Mouse (Mus musculus) spleen, embryonic (tissue): ENCODE measurements around the gene Clybl.

Experiments used
- CTCF ChIA-PET: fragments of 350-600 bp; sonication (Branson Sonifier 250); formaldehyde crosslinking; loops from one replicate; lab custom pipeline; 2022; lab: Charles Lee

Clybl gene

DNA sequence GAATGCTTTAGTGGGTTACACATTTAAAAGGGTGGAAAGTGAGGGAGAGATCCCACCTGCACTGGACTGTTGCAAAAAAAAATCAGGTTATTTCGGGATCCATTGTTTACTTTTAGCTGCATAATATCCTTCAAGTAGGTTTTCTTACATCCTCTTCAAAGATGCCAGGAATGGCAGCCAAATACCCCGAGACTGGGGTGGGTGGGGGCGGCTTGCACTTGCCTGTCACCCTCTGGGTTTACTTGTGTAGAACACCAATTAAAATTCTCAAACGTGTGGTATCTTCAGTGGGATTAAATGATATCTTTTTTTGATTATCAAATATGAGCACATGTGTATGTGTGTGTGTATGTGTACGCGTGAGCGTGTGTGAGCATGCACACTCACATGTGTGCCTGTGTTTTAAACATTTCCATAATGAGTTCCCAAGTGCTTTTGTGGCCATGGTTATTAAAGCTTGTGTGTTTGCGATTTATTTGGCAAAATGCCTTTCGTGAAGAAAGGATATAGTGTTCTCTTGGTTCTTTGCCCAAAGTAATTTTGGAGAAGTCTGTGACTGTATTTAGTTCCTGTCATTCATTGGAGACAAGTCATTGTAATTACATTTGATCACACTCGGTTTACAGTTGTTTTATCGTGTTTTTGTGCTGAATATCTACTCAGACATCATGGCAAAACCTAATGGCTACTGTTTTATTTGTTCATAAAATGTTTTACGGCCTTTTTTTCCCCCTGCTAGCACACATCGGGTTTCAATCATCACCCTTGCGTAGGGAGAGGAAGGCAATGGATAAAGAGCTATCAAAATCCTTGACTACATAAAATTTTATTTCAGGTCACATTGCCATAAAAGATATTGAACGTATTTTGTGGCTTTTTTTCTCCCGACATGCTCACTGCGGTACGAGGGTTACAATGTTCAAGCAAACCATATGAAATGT is 65.7 kb downstream of the Clybl start:
- CTCF ChIA-PET: no interaction called here

DNA sequence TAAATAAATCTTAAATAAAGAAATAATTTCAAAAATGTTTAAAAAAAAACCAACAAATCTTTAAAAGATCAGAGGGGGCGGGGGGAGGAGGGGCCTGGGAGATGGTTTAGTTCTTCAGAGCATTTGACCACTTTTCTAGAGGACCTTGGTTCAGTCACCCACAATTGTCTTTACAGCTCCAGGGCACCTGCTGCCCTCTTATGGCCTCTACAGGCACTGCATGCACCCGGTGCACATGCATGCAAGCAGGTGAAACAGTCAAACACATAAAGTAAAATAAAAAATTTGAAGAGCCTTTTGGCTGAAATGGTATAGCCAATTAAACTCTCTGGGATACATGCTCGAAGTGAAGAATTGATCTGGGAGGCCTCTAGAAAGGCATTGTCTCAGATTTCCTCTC is 67.6 kb downstream of the Clybl start:
- CTCF ChIA-PET: no interaction called here

GRCm38 (mm10) chr14:122251346-122251745 is 69.8 kb downstream of the Clybl start:
- CTCF ChIA-PET: interaction anchor here (0.7 kb wide), 1 partner anchor 178 kb away, joined by 3 read pairs; no protein-coding TSS in a partner anchor

- CTCF ChIA-PET: interaction anchor here (1.2 kb wide), 1 partner anchor 30 kb away, joined by 6 read pairs; no protein-coding TSS in a partner anchor
Measured at GRCm38 (mm10) chr14:122255562-122256260, 74.2 kb downstream of the Clybl start.

DNA sequence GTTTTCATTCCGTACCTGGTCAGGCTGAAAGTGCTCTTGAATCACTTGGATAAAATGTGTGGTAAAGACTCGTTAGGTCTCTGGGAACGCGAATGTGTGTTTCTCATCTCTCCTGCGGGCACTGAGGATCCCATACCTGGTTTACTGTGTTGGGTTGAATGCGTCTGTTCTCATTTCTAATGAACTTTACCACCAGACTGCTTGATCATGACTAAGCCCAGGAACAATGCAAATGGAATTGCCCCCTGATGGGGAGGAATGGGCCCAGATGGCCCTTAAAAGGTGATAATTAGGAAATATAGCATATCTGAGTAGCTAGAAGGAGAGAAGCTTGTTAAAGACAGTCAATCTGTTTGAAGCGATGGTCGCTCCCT is 74.7 kb downstream of the Clybl start:
- CTCF ChIA-PET: no interaction called here

DNA sequence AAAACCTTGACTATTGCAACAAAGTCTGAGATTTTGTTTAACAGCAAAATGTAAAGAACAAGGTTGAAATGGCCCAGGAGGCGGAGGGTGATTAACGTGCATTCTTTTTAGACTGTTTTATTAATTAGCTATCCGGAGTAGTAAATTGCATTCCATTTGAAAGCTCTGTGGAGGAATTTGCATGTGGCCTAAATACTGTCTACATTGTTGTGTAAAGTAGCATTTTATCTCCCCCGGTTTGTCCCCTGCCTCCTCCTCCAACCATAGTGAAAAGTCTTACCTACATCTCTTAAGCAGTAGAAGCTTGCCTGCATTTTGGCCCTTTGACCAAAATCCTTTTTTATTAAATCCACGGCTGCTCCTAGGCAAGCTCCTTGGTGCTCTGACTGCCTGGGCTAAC is 76.8 kb downstream of the Clybl start:
- CTCF ChIA-PET: no interaction called here

GRCm38 (mm10) chr14:122261250-122261649 is 79.7 kb downstream of the Clybl start:
- CTCF ChIA-PET: no interaction called here

DNA sequence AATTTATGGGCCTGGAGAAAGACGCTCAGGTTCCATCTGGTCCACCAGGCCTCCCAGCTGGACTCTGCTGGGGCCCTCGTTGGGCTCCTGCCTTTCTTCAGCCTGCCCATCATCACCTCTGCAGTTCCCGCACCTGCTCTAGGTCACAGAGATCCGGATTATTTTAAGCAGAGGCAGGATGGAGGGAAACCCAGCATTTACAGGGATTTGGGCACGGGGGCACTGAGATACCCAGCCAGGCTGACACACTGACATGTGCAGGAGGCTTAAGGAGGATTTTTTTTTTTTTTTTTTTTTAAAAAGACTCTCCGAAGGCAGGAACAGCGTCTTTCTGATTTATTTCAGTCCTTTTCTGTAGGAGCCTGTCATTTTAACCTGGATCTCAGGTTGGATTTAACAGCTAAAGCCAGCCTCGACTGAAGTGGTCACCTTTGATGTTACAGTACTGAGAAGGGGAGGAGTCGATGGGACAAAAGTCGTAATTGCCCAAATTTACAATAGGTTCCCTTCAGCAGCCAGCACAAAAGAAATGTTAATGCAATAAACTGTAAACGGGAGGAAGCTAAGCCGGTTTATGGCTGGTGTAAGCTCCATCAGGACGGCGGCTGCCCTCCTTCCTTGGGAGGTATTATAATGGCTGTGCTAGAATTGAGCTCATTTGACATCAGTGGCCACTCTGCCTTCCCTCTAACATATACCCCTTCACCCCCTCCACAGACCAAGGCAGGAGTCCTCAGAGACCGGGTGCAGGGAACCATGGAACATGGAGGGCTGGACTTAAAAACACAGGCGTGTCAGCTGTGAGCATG is 81.6 kb downstream of the Clybl start:
- CTCF ChIA-PET: no interaction called here

DNA sequence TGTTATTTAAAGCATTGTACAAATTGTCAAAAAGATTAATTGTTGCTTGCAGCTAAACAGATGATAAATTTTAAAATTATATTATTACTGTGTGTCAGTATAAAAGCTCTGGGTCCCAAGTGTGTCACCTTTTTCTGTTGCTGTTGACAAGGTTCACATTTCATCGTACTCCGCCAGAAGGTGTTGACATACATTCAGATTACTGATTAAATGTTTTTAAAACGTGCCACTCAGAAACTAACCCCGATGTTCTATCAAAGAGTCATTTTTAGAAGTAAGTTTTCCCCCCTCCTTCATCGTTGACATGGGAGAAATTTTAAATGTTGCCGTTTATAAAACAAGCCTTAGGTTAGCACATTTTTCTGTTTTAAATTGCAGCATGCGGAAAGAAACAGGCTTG is 83.7 kb downstream of the Clybl start:
- CTCF ChIA-PET: no interaction called here

GRCm38 (mm10) chr14:122267590-122267989 is 86.1 kb downstream of the Clybl start:
- CTCF ChIA-PET: no interaction called here

DNA sequence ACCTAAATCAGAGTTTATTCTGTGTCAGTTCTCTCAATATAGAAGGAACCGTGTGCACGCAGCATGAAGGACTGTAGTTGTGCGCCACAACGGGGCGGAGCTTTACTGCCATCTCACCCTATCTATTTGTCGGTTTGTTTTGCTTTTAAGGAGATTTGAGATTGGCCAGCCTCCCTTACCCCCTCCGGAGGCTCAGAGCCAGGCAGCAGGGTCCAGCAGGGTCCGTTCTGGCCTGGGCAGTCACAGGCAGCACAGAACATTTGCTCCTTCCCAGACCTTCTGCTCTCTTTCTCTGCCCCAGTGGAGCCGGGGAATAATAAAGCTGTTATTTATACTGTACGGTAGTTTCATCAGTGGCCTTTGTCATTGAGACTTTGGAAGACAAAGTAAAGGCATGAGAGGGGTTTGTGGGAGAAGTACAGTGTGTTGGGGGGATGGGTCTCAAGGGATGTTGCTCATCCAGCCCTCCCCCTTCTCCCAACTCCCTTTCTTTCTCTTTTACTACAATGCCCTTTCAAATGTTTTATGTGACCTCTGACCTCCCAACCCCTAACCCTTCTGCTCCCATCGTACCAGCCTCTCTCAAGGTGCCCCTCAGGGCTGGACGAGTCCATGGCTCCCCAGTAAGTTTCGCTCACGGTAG is 89.7 kb downstream of the Clybl start:
- CTCF ChIA-PET: no interaction called here

DNA sequence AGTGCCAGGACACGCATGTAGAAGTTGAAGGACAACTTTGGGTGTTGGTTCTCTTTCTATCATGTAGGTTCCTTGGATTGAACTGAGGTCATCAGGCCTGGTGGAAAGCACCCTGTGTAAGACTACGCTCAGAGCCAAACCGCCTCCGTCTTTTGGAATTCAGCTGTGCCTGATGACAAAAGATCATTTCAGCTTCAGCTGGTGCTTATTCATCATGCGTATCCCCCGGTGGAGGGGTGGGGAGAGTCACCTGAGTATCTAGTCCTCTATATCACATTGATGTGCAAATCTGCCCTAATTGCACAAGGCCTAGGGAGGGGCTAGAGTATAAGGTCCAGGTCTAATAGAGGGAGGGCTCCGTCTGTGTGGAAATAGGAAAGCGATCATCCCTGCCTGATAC is 95.6 kb downstream of the Clybl start:
- CTCF ChIA-PET: no interaction called here

DNA sequence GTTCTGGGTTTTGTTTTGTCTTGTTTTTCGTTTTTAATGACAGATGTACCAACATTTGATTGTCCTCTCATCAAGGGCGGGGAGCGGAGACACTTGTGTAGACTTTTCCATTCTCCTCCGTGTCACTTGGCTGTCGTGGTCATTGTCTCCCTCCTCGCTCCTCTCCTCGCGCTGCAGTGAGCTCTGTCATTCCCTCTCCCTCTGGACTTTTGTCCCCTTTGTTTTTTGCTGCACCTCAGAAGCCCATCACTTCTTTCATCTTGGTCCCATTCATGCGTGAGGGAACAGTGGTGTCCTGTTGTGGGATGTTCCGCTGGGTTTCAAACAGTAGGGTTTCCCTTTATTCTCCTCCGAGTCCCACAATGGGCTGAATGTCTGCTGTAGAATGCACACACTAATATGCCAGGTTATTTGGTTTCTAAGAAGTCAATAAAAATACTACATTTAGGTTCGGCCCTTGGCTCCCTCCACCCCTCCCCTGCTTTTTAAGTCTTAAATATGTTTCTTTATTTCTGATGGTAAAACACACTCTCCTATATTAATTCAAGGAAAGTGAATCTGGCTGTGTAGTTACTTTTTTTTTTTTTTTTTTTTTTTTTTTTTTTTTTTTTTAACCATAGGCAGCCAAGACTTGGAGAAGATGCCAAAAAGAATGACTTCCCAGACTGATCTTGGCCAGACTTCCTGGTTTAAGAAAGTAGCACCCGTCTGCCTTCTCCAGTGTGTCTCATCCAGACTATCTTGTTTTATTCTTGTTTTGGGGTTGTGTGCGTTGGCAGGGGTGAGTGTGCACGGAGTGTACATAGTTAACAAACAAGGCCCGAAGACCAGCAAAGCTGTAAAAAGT is 98.2 kb downstream of the Clybl start:
- CTCF ChIA-PET: no interaction called here

GRCm38 (mm10) chr14:122280309-122281071 is 99.0 kb downstream of the Clybl start:
- CTCF ChIA-PET: no interaction called here

DNA sequence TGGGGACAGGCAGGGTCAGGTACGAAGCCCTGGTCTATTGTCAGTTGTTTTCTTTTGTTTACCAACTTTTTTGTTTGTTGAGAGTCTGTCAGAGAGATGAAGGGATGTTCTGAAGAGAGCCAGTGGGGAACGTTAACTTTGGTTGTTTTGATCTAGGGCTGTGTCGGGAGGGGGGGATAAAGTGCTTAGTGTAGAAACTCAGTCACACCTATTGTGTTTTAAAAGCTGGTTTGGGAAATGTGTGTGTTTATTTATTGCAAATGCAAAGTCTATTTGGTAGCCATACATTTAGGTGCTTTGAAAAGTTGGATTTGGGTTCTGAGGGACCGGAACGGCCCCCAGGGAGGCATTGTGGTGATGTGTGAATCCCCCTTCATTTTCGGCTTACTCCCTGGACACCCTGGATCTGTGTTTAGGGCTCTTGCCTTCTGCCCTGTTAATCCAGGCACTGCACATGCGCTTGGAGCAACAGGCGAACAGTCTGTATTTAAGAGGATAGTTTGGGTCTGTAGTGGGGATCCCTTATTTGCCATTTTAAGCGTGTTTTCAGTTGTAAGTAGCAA is 99.6 kb downstream of the Clybl start:
- CTCF ChIA-PET: no interaction called here

DNA sequence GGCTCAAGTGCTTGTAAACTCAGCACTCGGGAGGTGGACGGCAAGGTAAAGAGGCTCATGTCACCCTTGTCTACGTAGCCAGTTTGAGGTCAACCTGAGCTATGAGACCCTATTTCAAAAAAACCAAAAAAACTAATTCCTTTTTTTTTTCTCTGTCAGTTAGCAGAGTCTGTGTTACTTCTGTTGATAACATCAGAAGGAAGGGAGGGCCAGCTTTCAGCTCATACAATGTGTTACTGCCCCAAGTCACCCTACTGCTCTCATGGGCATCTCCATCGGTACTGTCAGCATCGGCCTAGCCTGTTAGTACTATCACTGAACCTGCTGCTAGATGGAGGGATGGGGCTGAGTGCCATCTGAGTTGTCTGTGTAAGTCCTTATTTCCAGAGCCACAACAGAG is 102.5 kb downstream of the Clybl start:
- CTCF ChIA-PET: no interaction called here

DNA sequence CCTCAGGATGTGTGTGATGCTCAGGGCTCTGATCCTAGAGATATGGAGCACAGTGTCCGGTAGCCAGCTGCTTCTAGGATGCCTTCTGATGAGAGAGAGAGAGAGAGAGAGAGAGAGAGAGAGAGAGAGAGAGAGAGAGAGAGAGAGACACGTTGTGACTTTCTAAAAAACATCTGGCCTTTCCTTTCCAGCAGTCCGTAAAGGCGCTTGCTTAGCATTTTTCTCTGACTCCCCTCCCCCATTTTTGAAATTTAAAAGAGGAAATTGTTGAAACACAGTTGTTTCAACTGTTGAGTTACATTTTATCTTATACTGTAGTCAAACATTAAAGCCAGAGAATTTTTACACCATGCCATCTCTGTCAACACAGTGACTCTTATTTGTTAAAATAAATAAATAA is 114.9 kb downstream of the Clybl start:
- CTCF ChIA-PET: no interaction called here

DNA sequence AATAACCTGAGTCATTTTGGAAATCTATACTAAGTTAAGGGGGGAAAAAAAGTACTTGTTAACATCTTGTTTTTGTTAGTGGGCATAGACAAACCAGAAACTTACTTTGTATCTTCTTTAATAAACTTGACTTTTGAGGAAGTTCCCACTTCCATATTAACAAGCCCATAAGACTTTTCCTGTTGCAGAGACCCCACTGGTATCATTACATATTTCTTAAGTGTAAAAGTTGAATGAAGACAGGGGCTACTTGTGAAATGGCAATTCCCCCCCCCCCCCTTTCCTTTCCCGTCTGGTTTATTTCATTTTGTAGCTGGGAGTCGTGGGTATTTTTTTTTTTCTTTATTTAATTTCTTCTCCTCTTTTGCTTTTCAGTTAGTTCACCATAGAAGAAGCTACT is 115.4 kb downstream of the Clybl start:
- CTCF ChIA-PET: interaction anchor here (0.6 kb wide), 1 partner anchor 12 kb away, joined by 11 read pairs; no protein-coding TSS in a partner anchor

DNA sequence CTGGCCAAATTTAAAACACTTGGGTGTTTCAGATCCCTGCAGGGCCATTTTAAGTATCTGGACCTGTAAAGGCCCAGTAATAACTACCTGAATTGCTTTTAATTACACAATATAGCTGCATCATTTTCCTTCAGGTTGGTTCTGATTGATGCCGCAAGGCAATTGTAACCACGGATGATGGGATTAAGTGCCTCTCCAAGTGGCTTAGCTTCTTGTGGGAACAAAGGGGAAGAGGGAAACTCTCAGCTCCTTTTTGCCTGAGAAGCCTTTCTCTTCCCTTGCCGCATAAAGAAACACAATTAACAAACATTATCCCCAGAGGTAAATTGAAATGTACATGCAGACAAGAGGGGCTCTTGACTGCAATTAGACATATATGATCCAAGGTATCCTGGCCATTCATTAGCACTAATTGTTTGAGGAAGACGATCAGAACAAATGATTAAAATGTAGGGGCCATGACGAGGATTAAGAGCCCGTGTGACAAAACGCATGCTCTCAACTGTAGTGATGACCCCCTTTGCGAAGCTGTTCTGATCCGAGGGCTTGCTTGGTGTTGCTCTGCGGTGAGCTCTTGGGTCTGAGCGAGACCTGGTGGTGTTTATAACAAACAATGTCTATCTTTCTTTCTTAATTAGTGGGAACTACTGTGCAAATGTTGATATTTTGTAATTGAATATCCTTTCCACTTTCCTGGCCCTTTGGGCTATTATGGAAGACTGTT is 116.0 kb downstream of the Clybl start:
- CTCF ChIA-PET: interaction anchor here (0.6 kb wide), 1 partner anchor 11 kb away, joined by 11 read pairs; no protein-coding TSS in a partner anchor
